Mouse (Mus musculus): Measurements from ENCODE around the gene 6030445D17Rik.

DNA sequence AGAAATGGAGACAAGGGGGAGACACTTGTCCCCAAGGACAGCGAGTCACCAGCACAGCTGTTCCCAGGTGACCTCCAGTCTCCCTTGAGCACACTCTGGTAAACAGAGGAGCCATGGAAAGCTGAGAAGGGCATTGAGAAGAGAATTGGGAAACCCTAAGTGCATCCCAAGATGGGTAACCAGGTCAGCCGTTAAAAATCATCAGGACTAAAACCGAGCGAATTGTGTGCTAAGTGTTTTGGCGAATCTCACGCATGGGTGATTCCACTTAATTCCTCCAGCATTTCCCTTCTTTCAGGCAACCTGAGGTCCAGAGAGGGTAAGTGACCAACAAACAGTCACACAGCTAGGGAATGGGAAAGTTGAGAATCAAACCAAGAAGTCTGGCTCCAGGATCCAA is 42.7 kb upstream of the 6030445D17Rik start:
- TF ChIP-seq CTCF (IDR thresholded peaks at IDR 0.05; ENCODE audit: borderline replicate concordance, extremely low read depth, insufficient read depth, insufficient read length) (no peak), POLR2A (IDR thresholded peaks at IDR 0.05; ENCODE audit: borderline replicate concordance, extremely low read depth, insufficient read depth, insufficient read length, poor library complexity, severe bottlenecking) (no peak)
